Mouse (Mus musculus) liver, embryonic 15.5 days (tissue): ENCODE measurements around the gene Dennd1a. TPM values are rescaled to one million over a fixed set of nuclear protein-coding genes. Genes with fewer than 3 reads are reported as not detected.

Experiments used
- ATAC-seq: fragments of 200-750 bp; cut with Nextera tagmentation; 2 replicates; pipeline ENCODE4 v1.8.0; 2017; ENCODE audit warnings: moderate number of reproducible peaks, mild to moderate bottlenecking, moderate library complexity; ENCODE audit not compliant: insufficient read depth
- H3K27ac ChIP-seq: fragments of 300-500 bp; sonication (generic); replicated peaks from 2 replicates; pipeline ENCODE4 v1.5.1; 2015; ENCODE audit warnings: mild to moderate bottlenecking, inconsistent platforms
- H3K27me3 ChIP-seq: fragments of 300-500 bp; sonication (generic); 2 replicates; pipeline ENCODE4 v1.6.1; 2015; ENCODE audit warnings: mild to moderate bottlenecking, inconsistent platforms
- H3K36me3 ChIP-seq: fragments of 300-500 bp; sonication (generic); replicated peaks from 2 replicates; pipeline ENCODE4 v1.6.1; 2015; ENCODE audit warnings: moderate library complexity, mild to moderate bottlenecking, inconsistent platforms
- H3K4me1 ChIP-seq: fragments of 300-500 bp; sonication (generic); replicated peaks from 2 replicates; pipeline ENCODE4 v1.6.1; 2015; ENCODE audit warnings: inconsistent platforms
- H3K4me2 ChIP-seq: fragments of 300-500 bp; sonication (generic); 2 replicates; pipeline ENCODE4 v1.6.1; 2015; ENCODE audit warnings: moderate library complexity, mild to moderate bottlenecking, inconsistent platforms
- H3K4me3 ChIP-seq: fragments of 300-500 bp; sonication (generic); replicated peaks from 2 replicates; pipeline ENCODE4 v1.5.1; 2015; ENCODE audit warnings: mild to moderate bottlenecking, inconsistent platforms
- H3K9ac ChIP-seq: fragments of 300-500 bp; sonication (generic); 2 replicates; pipeline ENCODE4 v1.6.1; 2015; ENCODE audit warnings: moderate library complexity, mild to moderate bottlenecking, inconsistent platforms
- H3K9me3 ChIP-seq: fragments of 300-500 bp; sonication (generic); replicated peaks from 2 replicates; pipeline ENCODE4 v1.6.1; 2016; ENCODE audit warnings: inconsistent platforms
- WGBS: fragments of 180-500 bp; shearing (Covaris S2); methylation state at CpG from one replicate; pipeline ENCODE4 v1.1.7; 2015; ENCODE audit warnings: mixed read lengths; ENCODE audit not compliant: insufficient replicate concordance; 5-methylcytosine and 5-hydroxymethylcytosine counted together
- polyA plus RNA-seq: library from polyadenylated mRNA; unstranded; fragments of >200 nt; fragmentation: Nextera tagmentation; extraction: Ambion mirVana; gene quantifications from 2 replicates; pipeline ENCODE4 v1.2.1, GENCODE M21; 2015

Dennd1a gene
- polyA plus RNA-seq, 1 experiment from 2014 or later: 9.9 TPM

DNA sequence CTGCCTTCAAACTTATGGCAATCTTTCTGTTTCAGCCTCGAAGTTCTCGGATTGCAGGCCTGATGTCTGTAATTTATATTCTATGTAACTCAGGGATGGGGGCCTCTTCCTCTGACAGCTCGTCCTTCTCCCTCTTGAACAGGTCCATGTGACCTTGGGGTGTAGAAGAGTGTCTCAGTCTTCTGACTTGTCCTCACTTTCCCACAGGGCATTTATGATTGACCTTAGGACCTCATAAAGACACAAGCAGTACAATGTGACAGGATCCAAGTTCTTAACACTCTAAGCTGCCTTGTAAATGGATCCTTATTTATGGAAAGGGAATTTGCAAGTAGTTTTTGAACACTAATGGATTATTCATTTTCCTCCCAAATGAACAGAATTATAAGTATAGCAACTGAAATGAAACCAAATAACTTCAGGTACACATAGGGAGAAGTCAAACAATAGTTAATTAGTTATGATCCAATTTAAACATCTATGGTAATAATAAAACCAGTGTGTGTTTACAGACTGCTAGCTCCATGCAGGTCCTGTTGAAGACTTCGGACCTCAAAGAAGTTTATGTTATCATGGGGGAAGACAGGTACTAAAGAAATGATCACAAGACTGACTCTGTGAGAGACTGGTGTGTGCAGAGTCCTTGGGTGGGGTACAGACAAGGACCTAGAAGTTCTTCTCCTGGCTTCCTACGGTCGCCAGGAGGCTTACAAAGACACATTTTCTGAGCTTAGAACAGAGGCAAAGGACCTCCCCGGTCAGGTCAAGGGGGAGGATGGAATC, 448.8 kb downstream of the Dennd1a start:
- H3K27ac ChIP-seq: no peak overlapping the region
- no peaks in the 10 kb centered on the region for H3K27me3 ChIP-seq
- H3K9me3 ChIP-seq: no peaks in the 10 kb centered on the region
- WGBS: 60% methylated on average over 7 of the region's 7 CpGs
- H3K36me3 ChIP-seq: no peaks in the 10 kb centered on the region; the same call in 1 of the 2 replicates
- H3K4me2 ChIP-seq: no peak overlapping the region
- H3K9ac ChIP-seq: no peak overlapping the region
- H3K4me1 ChIP-seq: peaks cover 3% of the 10 kb centered on the region; the same call in 1 of the 2 replicates
- no peak overlapping the region for H3K4me3 ChIP-seq
- no peak for ATAC-seq

DNA sequence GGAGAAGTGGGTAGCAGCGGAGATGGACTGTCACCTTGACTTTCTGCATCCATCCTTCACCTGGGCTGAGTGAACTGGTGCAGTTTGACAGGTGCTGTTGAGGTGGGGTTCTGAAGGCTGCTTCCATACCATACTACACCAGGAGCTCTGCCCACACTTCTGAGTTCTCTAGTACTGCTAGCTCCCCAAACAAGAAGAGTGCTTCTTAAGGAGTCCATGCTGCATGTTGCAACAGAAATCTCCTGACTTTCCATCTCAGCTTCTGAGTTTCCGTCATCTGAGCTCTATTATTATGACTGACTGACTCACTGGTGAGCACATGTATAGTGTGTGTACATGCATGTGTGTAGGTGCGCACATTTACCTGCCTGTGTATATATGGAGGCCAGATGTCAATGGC, 449.6 kb downstream of the Dennd1a start:
- Histone ChIP-seq H3K9ac (no peak overlapping the region), H3K27ac (no peak overlapping the region), H3K4me2 (no peak overlapping the region), H3K4me3 (no peak overlapping the region), H3K27me3 (no peaks in the 10 kb centered on the region), H3K36me3 (no peaks in the 10 kb centered on the region; the same call in 1 of the 2 replicates), H3K4me1 (peaks cover 3% of the 10 kb centered on the region; the same call in 1 of the 2 replicates), H3K9me3 (no peaks in the 10 kb centered on the region)
- 73% methylated on average over 3 of the region's 3 CpGs for WGBS
- no peak for ATAC-seq

DNA sequence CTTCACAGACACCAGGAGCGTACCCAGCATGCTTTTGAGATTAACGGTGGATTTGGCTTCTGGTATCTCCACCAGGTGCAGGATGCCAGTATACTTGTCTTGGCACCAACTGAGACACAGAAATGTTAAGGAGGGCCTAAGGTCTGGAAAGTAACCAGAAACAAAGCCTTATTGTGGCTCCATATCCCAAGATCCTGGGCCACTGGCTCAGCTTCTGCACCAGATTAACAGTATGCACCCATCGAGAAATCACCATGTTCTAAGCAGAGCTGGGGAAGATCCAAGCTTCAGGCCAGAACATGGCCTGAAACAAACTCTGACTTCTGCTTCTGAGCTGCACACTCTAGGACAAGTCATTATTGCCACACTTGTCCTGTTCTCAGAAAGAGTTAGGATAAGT, 450.3 kb downstream of the Dennd1a start:
- no peak overlapping the region for H3K27ac ChIP-seq
- no peak overlapping the region for H3K4me3 ChIP-seq
- H3K27me3 ChIP-seq: no peaks in the 10 kb centered on the region
- H3K36me3 ChIP-seq: no peaks in the 10 kb centered on the region; the same call in 1 of the 2 replicates
- 82% methylated on average over 3 of the region's 3 CpGs for WGBS
- H3K4me1 ChIP-seq: no peaks in the 10 kb centered on the region
- H3K9ac ChIP-seq: no peak overlapping the region
- no peaks in the 10 kb centered on the region for H3K9me3 ChIP-seq
- ATAC-seq: no peak
- no peak overlapping the region for H3K4me2 ChIP-seq

DNA sequence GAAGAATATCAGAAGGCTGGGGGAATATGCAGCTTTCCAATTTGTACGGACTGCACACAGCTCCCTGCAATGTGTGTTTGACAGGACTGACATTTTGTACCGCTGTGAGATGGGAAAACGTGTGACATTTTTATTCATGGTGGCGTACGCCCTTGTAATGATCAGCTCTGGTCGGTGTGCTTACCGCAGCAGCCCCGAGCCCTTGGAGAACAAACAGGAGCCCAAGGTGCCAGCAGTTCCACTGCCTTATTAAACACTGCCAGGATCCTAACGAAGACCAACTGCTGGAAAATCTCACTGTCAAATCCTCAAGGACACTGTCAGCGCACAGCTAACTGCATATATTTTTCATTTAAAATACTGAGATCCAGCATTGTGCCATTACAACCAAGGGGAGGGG, 454.9 kb downstream of the Dennd1a start:
- Histone ChIP-seq H3K9ac (no peak overlapping the region), H3K36me3 (no peaks in the 10 kb centered on the region), H3K4me1 (no peaks in the 10 kb centered on the region), H3K9me3 (no peaks in the 10 kb centered on the region), H3K27ac (no peak overlapping the region), H3K27me3 (no peaks in the 10 kb centered on the region), H3K4me3 (no peak overlapping the region), H3K4me2 (no peak overlapping the region)
- ATAC-seq: no peak
- WGBS: 78% methylated on average over 10 of the region's 10 CpGs

DNA sequence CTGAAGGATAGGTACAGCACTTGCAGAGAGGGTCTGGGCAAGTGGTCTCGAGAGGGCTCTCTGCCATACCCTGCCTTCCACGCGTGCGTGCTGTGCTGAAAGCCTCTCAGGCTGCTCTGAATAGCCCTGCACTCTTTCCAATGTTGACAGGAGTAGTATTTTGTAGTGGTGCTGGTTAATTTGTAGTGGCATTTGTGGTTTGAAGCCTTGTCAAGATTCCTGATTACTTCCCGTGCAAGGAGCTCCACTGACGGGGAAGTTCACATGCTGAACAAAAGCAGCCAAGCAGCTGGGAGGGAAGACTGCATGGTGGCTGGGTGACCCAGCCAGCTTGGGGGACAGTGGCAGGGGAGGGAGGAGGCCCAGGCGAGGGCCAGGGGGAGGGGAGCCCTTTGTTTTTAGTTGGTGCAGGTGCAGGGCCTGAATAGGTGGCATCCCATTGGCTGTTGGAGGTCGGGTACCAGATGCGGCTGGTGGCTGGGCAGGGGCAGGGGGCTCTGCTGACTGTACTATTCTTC, 457.4 kb downstream of the Dennd1a start:
- no peaks in the 10 kb centered on the region for H3K4me1 ChIP-seq
- no peaks in the 10 kb centered on the region for H3K36me3 ChIP-seq
- no peak overlapping the region for H3K4me2 ChIP-seq
- ATAC-seq: no peak
- H3K27ac ChIP-seq: no peak overlapping the region
- no peaks in the 10 kb centered on the region for H3K27me3 ChIP-seq
- 51% methylated on average over 9 of the region's 9 CpGs for WGBS
- H3K9me3 ChIP-seq: no peaks in the 10 kb centered on the region
- H3K4me3 ChIP-seq: no peak overlapping the region
- no peak overlapping the region for H3K9ac ChIP-seq

DNA sequence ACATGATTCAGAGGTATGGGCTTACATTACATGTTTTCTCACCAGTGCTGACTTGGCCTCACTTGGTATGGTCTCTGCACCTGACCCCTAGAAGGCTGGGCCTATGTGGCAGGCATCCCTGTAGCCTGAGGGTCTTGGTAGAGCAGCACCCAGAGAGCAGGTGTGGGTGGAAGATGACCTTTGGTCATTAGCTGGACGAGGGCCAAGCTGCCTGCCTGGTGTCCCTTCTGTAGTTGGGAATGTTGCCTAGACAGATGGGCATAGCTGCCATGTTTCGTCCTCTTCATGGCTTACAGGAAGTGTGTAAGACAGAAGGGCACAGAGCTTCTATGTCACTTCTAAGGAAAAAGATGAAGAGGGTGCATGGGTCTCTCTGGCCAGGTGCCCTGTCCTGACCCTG, 463.4 kb downstream of the Dennd1a start:
- Histone ChIP-seq H3K27ac (no peak overlapping the region), H3K4me1 (no peaks in the 10 kb centered on the region), H3K4me3 (no peak overlapping the region), H3K27me3 (no peaks in the 10 kb centered on the region), H3K9me3 (no peaks in the 10 kb centered on the region), H3K9ac (no peak overlapping the region), H3K36me3 (0 out of 2 replicates have a peak, but pooled peaks cover 2% of the 10 kb centered on the region), H3K4me2 (no peak overlapping the region)
- ATAC-seq: no peak
- 46% methylated on average over 2 of the region's 2 CpGs for WGBS

DNA sequence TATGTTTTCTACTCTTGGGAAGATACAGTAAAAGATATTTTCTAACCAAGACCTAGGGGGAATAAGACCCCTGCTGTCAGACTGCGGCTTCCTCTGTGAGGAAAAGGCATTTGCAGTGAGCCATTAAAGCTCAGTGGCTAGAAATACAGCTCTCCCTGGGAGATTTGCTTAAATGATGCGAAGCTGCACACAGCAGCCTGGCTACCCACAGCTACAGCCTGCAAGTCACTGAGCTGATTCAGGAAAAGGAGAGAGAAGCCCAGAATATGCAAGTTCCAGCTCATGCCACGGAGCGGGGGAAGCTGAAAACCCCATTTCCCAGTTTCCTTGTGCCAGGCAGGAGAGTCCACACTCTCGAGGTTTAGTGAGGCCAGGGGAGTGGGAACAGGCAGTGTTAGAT, 465.1 kb downstream of the Dennd1a start:
- Histone ChIP-seq H3K9ac (no peak overlapping the region), H3K4me1 (no peaks in the 10 kb centered on the region), H3K27ac (no peak overlapping the region), H3K27me3 (no peaks in the 10 kb centered on the region), H3K4me2 (no peak overlapping the region), H3K36me3 (0 out of 2 replicates have a peak, but pooled peaks cover 2% of the 10 kb centered on the region), H3K9me3 (no peaks in the 10 kb centered on the region), H3K4me3 (no peak overlapping the region)
- ATAC-seq: no peak
- 75% methylated on average over 5 of the region's 5 CpGs for WGBS

DNA sequence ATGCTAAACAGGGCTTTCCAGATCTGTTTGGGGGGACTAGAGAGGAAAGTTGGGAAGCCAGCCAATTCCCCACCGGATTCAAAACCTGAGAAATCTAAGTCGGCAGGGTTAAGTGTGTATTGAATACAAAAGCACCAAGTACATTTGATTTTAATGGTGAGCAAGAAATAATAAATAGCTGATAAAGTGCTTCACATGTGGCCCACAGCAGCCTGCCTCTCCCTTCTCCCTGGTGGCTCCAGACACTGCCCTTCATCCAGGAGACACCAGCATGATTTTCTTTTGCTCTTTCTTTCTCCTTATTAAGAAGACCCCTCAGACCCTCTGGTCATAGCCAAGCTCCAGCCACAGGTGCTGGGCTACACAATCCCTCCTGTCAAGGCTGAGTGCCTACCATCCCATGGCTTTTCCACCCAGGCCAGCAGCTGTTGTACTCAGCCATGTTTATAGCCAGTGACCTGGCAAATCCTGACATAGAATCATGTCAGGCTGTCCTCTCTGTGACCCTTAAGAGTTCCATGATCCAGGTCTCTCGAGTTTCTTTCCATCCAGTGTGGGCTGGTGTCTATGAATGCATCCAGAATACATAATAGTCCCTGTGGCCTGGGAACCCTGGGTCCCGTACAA, 467.6 kb downstream of the Dennd1a start:
- Histone ChIP-seq H3K4me1 (no peaks in the 10 kb centered on the region), H3K9me3 (no peaks in the 10 kb centered on the region), H3K4me3 (no peak overlapping the region), H3K9ac (no peak overlapping the region), H3K27me3 (no peaks in the 10 kb centered on the region), H3K36me3 (0 out of 2 replicates have a peak, but pooled peaks cover 2% of the 10 kb centered on the region), H3K27ac (no peak overlapping the region), H3K4me2 (no peak overlapping the region)
- ATAC-seq: no peak
- WGBS: 55% methylated on average over 4 of the region's 4 CpGs

DNA sequence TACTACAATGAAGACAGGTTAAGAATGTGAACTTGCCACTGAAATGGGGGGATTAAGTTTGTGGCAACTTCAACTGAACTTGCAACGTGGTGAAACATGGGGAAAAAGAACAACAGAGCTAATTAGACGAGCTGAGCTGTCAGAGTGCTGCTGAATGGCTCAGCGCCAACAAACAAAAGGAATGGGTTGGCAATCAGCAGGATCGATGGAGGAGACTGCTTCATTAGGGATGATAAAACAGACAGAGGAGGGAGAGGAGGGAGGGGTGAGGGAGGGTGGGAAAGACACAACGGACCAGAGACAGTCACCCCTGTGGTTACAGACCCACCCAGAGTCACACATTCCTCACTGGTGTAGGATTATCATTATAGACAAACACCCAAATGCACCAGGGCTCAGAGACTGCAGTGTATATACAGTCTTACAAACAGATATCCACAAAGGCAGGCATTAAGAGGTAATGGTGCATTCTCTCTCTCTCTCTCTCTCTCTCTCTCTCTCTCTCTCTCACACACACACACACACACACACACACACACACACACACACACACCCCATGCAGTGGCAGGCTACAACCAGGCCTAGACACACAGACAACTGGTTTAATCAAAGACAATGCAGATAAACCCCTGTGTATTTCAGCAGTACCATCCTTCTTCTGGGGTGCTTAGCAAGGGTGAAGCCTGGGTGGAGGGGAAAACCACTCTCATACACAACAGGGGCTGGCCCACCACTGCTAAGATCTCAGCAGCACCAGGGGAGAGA, 468.2 kb downstream of the Dennd1a start:
- H3K27ac ChIP-seq: no peak overlapping the region
- ATAC-seq: no peak
- no peaks in the 10 kb centered on the region for H3K27me3 ChIP-seq
- no peak overlapping the region for H3K4me3 ChIP-seq
- WGBS: 34% methylated on average over 5 of the region's 5 CpGs
- H3K4me2 ChIP-seq: no peak overlapping the region
- H3K36me3 ChIP-seq: 0 out of 2 replicates have a peak, but pooled peaks cover 2% of the 10 kb centered on the region
- H3K4me1 ChIP-seq: no peaks in the 10 kb centered on the region
- H3K9ac ChIP-seq: no peak overlapping the region
- no peaks in the 10 kb centered on the region for H3K9me3 ChIP-seq

DNA sequence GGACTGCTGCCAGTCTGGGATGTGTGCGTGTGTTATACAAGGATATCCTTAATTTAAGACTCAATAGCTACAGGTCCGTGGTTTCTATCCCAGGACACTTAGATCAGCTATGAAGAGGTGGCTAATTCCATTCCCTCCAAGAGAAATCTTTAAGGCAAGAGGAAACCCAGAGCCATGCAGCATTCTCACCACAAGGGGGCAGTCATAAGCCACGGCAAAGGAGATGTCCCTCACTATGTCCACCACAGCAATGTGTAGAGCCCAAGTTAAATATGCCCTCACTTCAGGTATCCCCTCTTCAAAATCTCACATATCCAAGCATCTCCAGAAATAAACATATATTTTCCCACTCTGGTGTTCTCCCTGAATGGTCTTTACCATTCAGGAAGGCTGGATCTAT, 471.5 kb downstream of the Dennd1a start:
- Histone ChIP-seq H3K9me3 (no peaks in the 10 kb centered on the region), H3K9ac (no peak overlapping the region), H3K27me3 (no peaks in the 10 kb centered on the region), H3K27ac (no peak overlapping the region), H3K4me1 (no peaks in the 10 kb centered on the region), H3K4me3 (no peak overlapping the region), H3K36me3 (no peaks in the 10 kb centered on the region), H3K4me2 (no peak overlapping the region)
- 25% methylated on average over 3 of the region's 3 CpGs for WGBS
- no peak for ATAC-seq

DNA sequence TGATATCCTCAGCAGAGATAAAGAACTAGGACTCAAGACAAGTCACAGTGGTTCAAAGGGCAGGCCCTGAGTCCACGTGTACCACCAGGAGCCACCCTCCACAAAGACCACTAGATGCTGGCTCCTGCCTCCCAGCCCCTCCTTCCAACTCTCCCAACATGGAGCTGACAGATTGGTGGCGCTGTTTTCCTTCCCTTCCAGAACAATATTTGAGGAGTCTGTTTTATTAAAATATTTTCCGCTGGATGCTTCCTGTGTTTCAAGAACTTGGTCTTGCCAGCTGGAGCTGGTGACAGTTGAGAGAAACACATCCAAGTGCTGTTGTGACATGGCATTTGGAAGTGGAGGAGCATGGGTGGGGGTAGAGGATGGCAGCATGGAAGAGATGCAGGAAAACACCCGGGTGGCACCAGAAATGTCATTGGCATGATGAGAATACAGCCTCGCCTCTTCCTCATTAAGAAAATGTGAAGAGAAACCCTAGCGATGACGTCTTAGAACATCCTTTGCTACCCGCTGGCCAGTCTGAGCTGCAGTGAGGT, 472.3 kb downstream of the Dennd1a start:
- no peak overlapping the region for H3K4me3 ChIP-seq
- no peak overlapping the region for H3K4me2 ChIP-seq
- ATAC-seq: no peak
- WGBS: 78% methylated on average over 8 of the region's 8 CpGs
- no peaks in the 10 kb centered on the region for H3K4me1 ChIP-seq
- no peaks in the 10 kb centered on the region for H3K27me3 ChIP-seq
- H3K9me3 ChIP-seq: no peaks in the 10 kb centered on the region
- H3K27ac ChIP-seq: no peak overlapping the region
- H3K9ac ChIP-seq: no peak overlapping the region
- H3K36me3 ChIP-seq: no peaks in the 10 kb centered on the region
